Mouse (Mus musculus) layer of hippocampus, adult 9-11 months (tissue): ENCODE measurements around the gene Mettl1.
"Not testable (repeated sequence)": the region's sequence is repeated elsewhere in the genome, so short reads cannot be mapped to it uniquely, and the experiment has no call there.

Experiments
- DNase-seq: peaks from one replicate; pipeline ENCODE4 v3.0.0; 2022

The Mettl1 gene

DNA sequence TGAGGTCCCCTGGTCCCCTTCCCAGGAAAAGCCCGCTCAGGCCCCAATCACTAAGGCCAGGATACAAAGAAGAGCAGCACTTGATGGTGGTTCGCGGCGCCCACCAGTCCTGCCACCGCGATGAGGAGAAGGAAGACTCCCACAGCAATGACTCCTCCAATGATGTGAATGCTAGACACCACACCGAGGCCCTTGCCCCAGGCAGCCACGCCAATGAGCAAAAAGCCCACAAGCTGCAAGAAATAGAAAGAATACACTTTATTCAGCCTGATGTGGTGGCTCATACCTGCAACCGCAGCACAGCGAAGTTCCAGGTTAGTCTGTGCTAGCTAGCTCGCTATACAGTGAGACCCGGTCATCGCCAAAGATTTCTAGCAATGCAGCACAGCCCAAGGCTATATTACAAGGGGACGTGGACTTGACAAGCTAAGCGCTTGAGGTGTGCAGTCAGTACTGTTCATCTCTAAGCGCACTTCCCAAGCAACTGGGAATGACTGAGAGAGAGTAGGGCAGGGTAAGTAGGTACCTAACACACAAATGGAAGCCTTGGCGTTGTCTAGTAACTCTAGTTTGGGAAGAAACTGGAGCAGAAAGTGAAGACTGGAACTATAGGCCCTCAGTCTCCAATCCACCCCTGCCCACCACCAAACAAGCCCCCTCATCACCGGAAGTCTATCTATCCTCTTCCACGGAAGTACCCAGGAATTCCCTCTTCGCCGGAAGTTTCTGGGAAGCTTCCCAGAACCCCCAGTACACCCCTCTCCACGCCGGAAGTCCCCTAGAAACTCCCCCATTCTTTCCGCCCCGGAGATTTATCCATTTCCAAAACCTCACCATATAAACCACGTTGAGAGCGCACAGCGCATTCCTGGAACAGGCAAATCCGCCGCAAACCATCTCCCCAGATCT is 28.3 kb downstream of the Mettl1 start:
- no peak for DNase-seq

DNA sequence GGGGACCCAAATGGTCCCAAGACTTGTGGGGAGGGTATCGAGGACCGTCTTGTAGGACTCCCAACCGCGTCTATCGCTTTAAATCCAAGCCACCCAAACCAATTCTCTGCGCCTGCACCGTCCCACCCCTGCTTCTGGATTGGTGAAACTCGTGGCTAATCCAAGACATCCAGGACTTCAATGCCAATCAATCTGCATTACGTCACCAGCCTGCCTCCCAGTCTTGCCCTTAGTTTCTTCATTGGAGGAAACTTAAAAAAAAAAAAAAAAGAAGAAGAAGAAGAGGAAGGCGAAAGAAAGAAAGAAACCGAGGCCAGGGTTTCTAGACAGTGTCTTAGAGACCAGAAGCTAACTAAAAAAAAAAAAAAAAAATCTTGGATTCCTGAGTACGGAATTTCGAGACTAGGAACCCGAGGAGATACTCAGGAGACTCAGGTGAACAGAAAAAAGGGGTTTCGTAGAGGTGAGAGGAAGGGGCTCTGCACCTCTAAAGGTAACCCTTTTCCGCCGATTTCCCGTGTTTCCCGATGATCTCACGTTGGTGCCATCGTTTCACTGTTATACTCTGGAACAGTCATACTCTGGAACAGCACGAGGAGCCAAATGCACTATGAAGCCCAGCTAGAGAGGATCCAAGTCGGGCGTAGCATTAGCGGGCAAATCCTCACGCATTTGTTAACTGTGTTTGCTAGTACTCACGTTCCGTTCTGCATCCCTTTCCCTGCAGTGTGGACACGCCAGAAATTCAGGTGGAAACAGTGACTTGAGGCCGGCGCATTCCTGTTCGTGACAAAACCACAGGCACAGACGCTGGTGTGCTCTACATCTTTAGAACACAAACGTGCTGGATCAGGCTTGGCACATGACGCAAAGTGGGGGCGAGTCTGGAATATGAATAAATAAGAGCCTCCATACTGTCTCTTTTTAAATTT is 29.2 kb downstream of the Mettl1 start, which contains the start of gene Tspan31:
Gene Tspan31 (minus strand): TSS at position 75 of the 932 bp plus-strand sequence.
- peak; percentile 97 for DNase-seq

DNA sequence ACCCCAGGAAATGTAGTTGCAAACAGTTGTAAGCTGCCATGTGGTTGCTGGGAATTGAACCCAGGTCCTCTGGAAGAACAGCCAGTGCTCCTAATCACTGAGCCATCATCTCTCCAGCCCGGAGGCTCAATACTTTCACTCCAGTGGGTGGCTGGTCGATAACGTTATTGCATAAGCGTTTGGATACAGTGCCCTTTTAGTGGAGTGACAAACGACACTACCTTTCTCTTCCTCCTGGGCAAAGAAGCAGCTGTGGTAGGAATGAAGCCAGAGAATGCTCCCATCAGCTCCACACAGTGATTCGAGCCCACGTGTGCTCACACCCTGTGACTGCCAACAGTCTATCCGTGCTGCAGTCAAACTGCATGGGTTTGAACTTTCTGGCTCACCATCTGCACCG is 30.0 kb downstream of the Mettl1 start:
- DNase-seq, result no peak

DNA sequence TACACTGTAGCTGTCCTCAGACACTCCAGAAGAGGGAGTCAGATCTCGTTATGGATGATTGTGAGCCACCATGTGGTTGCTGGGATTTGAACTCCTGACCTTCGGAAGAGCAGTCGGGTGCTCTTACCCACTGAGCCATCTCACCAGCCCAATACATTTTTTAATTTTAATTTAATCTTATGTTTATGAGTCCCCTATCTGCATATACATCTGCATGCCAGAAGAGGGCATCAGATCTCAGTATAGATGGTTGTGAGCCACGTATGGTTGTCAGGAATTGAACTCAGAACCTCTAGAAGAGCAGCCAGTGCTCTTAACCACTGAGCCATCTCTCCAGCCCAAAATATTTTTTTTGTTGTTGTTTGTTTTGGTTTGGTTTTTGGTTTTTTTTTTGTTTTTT is 31.1 kb downstream of the Mettl1 start:
- DNase-seq, result not testable (repeated sequence)

DNA sequence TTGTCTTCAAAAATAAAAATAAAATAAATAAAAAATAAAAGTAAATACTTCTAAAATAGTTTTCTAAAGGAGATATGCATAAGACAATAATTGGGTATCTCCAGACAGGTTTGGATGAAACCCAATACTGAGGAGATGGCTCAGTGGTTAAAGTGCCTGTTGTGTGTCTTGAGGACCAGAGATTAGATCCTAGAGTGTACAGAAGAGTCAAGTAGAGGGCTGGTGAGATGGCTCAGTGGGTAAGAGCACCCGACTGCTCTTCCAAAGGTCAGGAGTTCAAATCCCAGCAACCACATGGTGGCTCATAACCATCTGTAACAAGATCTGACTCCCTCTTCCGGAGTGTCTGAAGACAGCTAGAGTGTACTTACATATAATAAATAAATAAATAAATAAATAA is 31.8 kb downstream of the Mettl1 start:
- DNase-seq, result not testable (repeated sequence)

DNA sequence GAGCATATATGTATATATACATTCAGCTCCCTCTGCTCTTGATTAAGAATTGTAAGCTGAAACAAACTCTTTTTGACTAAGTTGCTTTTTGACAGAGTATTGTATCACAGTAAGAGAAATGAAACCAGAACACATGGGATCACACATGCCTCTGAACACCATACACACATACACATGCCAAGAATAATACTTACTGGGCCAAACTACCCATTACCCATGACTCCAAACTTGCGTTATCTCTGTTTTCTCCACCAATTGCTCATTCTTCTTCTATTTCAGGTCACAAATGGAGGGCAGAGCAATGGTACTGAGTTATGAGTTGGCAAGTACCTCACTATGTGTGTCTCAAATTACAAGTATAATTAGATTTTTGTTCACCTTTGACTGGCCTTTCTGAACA is 32.8 kb downstream of the Mettl1 start:
- DNase-seq, result no peak

DNA sequence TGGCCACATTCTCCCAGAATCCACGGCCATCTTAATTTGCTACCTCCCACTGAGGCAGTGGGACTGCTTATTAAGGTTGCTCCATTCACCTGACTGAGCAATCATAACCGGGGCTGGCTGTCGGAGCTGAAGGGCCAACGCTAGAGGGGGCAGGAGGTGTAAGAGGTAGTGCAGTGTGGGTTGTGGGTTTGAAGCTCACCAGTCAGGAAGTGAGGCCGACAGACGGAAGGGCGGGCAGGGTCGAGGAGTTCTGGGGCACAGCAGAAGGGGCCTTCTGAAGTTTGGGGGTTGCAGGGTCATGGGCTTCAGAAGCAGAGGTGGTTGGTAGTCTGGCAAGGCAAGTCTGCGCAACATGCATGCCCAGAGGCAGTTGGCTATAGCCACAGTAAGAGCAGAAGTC is 33.9 kb downstream of the Mettl1 start, which contains the start of gene Agap2:
Gene Agap2 (plus strand): TSS at position 205 of the 400 bp plus-strand sequence.
- DNase-seq, result no peak

DNA sequence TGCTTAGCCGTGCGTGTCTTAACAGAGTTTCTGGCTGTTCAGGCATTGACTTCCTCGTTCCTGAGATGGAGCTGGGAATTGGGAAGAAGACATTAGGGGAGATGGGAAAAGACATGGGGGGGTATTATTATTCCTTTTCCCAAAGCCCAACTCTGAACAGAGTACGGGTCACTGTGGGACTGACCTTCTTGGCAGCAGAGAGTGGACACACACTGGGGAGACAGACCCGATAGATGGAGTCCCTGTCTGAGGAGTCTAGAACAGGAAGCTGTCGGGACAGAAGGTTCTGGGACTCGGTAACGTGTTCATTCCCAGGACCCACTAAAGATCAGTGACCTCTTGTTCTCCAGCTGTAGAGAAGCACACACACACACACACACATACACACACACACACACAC is 34.4 kb downstream of the Mettl1 start:
- no peak for DNase-seq

DNA sequence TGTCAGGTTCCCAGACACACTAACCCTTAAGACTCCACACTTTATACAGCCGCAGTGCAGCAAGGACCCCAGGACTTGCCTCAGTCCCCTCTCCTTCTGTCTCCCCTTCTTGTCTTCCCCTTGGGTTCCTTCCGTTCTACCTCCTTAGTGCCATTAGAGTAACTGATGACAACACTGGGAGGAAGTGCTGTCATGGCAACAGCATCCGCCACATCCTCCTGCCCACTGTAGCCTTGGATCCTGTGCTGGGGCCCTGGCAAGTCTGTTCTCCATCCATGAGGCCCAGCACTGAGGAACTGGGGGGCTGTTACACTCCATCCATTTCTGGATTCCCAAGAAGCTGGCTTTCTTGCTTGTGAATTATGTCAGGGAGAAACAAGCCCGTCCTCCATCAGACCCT is 34.9 kb downstream of the Mettl1 start:
- DNase-seq, result no peak

DNA sequence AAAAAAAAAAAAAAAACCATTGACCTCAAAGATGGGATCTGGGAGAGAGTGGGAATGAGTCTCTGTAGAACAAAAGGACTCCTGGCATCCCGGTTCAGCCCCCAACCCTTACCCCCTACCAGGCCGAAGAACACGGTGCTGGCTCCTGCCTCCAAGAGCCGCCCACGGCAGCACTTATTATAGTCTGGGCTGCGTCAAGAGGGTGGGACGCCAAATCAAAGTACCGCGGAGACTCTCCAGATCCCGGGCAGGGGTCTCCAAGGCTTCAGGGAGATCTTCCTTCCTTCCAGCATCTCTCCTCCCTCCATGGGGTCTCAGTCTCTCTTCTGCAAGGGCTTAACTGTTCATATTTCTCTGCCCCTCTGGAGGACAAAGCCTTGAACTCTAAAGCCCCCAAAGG is 36.3 kb downstream of the Mettl1 start:
- DNase-seq, result no peak

DNA sequence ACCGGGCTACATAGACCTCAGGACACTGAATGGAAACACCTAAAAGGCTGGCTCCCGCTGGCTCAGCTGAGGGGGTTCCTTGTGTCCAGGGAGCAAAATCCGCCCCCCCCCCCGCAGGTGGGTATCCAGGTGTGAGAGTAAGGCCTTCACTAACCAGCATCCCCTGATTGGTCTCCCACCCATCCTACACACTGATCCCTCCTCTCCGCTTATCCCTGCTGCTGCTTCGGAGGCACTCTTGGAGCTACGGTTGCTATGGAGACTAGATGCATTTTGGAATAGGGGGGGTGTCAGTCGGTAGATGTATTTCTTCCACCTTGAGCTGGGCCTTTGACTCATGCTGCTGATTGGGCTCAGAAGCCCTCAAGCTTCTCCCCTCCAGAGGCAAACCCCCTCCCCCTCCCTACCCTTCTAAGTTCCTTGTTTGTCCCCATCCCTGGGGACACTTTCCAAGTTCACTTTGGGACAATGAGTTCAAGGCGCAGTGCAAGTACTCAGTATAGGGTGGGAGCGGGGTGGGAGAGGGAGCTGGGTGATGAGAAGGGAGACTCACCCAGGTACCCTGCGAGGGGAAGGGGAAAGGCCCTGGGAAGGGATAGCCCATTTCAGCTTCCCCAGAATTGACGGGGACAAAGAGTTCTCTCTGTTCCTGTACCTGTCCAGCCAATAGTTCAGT is 36.9 kb downstream of the Mettl1 start:
- peak; percentile 83 for DNase-seq

DNA sequence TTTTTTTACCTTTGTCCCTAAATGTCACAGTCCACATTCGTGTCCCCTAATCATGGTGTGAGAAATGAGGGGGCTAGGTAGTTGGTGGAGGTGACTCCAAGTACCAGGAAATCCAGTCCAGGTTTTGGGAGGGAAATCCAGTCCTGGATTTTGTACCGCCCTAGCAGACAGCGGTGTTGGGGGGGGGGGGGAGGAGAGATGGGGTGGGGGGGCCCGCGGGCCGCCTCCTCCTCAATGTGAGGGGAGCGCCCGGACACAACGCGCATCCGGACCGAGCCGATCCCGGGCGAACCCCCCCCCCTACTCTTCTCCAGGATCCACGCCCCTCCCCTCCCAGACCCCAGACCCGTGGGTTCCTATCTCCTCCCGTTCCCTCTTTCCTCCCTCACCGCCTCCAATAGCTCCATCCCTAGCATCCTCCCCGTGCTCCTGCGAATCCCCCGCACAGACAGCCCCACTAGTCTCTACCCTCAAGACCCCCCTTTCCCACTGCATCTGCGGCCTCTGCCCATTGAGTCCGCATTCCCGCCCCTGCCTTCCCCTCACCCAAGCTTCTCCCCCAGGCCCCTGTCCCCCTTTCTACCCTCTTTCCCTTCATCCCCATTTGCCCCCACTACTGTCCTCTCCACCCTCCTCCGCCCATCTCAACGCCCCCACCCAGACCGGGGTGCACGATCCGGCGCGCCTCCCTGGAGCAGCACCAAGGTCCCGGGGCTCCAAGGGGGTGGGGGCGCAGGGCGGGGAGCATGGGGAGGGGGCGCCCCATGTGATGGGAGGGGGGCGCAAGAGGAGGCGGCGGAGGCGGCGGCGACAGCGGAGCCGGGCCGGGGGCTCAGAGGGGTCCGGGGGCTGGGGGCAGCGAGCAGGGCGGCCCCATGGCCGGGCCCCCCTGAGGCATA is 37.7 kb downstream of the Mettl1 start:
- DNase-seq, result no peak

DNA sequence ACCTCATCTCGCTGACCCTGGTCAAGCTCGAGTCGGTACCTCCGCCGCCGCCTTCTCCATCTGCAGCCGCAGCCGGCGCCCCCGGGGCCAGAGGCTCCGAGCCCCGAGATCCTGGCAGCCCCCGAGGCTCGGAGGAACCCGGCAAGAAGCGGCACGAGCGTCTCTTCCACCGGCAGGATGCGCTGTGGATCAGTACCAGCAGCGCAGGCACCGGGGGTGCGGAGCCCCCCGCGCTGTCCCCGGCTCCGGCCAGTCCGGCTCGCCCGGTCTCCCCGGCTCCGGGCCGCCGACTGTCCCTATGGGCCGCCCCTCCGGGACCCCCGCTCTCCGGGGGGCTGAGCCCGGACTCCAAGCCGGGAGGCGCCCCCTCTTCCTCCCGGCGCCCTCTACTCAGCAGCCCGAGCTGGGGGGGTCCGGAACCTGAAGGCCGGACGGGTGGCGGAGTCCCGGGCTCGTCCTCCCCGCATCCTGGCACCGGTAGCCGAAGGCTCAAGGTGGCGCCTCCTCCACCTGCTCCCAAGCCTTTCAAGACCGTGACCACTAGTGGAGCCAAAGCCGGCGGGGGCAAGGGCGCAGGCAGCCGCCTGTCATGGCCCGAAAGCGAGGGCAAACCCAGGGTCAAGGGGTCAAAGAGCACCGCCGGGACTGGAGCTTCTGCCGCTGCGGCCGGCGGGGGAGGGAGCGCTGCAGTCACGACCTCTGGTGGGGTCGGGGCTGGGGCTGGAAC is 38.6 kb downstream of the Mettl1 start:
- no peak for DNase-seq

DNA sequence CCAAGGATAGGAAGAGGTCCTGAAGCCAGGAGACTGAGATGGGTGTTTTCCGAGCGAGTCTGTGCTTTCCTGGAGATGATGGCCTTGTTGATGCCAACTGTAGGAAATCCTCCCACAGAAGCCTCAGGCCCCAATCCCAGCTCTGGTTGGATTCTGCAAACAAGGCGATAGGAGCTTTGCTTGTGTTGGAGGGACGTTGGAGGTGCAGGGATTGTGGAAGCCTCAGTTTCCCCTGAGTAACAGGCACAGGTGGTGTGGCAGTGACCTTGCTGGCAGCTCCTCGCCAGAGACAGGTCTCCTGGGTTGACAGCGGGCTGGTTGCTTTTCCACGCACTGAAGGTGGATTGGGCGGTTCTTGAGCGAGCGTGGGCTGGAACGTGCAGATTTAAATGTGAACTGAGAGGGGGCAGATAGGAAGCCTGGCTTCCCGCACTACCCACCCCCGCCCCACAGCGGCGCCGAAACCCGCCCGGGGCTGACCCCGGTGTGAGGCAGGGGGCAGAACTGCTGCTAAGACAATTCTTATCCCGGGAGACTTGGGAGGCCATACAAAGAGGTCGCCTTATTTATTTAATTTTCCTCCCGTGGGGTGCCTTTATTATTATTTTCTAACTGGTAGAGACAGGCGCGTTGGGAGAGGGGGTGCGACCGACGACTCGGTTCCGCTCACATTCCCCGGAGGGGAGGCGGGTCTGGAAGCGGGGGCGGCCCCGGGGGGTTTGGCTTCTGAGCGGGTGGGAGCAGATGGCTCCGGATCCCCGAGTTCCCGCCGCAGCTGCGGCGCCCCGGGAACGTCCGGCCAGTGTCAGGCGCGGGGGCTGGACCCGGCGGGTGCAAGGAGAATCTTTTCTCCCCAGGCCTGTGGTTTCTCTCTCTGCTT is 39.9 kb downstream of the Mettl1 start:
- no peak for DNase-seq

DNA sequence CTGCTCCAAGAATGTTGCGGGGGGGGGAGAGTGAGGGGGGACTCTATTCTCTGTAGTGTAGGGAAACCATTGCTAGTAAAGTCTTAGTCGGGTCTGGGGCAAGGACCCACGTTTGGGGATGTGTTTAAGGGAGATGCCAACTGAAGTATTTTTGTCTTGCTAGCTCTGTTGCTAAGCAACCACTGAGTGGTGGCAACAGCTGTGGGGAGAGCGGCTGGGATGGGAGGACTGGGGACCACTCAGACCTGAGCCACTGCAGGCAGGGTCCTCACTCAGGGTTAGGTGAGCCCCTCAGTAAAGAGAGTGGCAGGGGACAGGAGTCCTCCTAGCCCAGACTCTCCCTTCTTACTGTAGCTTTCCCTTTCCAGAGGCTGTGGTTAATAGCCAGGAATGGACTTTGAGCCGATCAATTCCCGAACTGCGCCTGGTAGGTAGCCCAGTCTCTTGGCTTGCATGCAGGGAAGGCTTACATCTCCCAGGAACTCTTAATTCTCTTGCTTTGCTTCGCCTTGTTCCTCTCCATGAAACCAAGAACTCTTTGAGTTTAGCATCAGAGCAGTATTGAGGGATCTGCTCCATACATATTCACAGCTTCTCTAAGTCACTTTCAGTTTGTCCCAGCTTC is 40.9 kb downstream of the Mettl1 start:
- DNase-seq, result no peak

DNA sequence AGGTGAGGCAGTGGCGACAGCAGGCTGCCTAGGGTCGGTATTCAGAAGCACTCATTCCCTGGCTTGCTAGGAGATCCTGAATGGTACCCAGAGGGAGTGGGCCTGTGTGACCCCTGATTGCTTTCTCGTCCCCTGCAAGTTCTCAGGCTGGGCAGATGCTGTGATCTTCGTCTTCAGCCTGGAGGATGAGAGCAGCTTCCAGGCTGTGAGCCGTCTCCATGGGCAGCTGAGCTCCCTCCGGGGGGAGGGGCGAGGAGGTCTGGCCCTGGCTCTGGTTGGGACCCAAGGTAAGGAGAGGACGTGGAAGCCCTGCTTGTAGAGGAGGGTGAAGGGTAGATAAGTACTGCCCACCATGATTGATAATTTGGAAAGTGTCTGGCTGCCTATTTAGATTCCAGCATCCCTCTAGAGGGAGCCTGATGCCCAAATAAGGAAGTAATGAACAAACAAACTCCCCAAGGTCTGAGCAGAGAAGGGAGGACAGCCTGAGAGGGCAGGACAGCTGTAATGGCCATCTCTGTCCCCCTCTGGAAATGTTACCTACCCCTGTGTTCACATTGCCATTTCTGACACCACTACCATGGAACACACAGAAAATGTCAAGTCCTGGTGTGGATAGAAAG is 42.2 kb downstream of the Mettl1 start:
- no peak for DNase-seq

DNA sequence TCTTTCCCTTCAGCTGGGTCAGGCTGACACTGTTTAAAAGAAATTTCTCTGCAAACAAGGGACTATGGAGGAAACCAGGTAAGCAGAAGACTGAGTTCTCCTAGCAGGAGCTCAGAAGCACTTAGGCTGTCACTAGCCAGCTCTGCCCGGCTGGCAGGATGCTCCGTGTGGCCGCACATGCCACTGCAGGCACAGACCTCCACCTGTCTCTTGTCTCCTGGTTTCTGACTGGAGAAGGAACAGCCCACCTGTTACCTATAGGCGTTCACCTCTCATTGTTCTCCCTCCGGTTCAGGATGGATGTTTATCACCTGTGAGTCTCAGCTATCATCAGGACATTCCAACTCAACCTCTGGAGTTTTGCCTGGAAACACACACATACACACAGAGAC is 42.7 kb downstream of the Mettl1 start:
- no peak for DNase-seq

DNA sequence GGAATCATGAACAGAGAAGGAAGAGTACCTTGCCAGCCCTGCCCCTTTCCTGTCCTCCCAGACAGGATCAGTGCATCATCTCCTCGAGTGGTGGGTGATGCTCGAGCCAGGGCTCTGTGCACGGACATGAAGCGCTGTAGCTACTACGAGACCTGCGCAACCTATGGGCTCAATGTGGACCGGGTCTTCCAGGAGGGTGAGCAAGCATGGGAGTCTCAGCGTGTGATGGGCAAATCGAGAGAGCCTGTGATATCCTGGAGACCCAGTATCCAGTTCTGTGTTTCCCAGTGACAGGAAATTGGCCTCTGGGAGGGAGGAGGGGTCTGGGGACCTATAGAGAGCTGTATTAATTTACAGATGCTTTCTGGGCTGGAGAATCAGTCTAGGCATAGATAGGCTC is 43.8 kb downstream of the Mettl1 start:
- no peak for DNase-seq

DNA sequence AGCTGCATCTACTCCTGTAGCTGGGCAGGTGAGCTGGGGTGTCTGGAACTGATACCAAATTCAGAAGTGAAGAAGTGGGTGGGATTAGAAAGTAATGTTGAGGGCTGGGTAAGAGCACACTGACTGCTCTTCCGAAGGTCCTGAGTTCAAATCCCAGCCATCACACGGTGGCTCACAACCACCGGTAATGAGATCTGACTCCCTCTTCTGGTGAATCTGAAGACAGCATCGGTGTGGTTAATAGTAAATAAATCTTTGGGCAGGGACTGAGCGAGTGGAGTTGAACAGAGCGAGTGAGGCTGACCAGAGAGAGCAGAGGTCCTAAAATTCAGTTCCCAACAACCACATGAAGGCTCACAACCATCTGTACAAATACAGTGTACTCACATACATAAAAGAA is 44.4 kb downstream of the Mettl1 start:
- no peak for DNase-seq
